Mouse (Mus musculus) kidney, embryonic 16.5 days (tissue): ENCODE data around the gene Eif3l. TPM values are rescaled to one million over a fixed set of nuclear protein-coding genes. Genes with fewer than 3 reads are reported as not detected.

Experiments used
- ATAC-seq: fragments of 200-750 bp; cut with Nextera tagmentation; 2 replicates; pipeline ENCODE4 v1.8.0; 2017; ENCODE audit warnings: moderate TSS enrichment; ENCODE audit not compliant: low FRiP score, low TSS enrichment
- H3K27ac ChIP-seq: fragments of 300-500 bp; sonication (generic); 2 replicates; pipeline ENCODE4 v1.5.1; 2014; ENCODE audit warnings: low read length
- H3K27me3 ChIP-seq: fragments of 300-500 bp; sonication (generic); 2 replicates; pipeline ENCODE4 v1.6.1; 2014; ENCODE audit warnings: low read length, control low read depth, mixed read lengths; ENCODE audit not compliant: insufficient read depth
- H3K36me3 ChIP-seq: fragments of 300-500 bp; sonication (generic); 2 replicates; pipeline ENCODE4 v1.6.1; 2014; ENCODE audit warnings: low read length, control low read depth, mixed read lengths; ENCODE audit not compliant: insufficient read depth
- H3K4me1 ChIP-seq: fragments of 300-500 bp; sonication (generic); 2 replicates; pipeline ENCODE4 v1.6.1; 2014; ENCODE audit warnings: low read length, control low read depth, mixed read lengths; ENCODE audit not compliant: insufficient read depth
- H3K4me2 ChIP-seq: fragments of 300-500 bp; sonication (generic); replicated peaks from 2 replicates; pipeline ENCODE4 v1.6.1; 2014; ENCODE audit warnings: low read depth, low read length
- H3K4me3 ChIP-seq: fragments of 300-500 bp; sonication (generic); 2 replicates; pipeline ENCODE4 v1.5.1; 2014; ENCODE audit warnings: mild to moderate bottlenecking, low read length
- H3K9ac ChIP-seq: fragments of 300-500 bp; sonication (generic); replicated peaks from 2 replicates; pipeline ENCODE4 v1.6.1; 2014; ENCODE audit warnings: low read length
- H3K9me3 ChIP-seq: fragments of 300-500 bp; sonication (generic); 2 replicates; pipeline ENCODE4 v1.6.1; 2016; ENCODE audit warnings: low read length, control low read depth
- WGBS: fragments of 180-500 bp; shearing (Covaris S2); extraction: QIAGEN DNeasy Blood & Tissue Kit; methylation state at CpG from one replicate; pipeline ENCODE4 v1.1.7; 2014; 5-methylcytosine and 5-hydroxymethylcytosine counted together
- polyA plus RNA-seq: library from polyadenylated mRNA; unstranded; fragments of >200 nt; fragmentation: Nextera tagmentation; extraction: Ambion mirVana; gene quantifications from 2 replicates; pipeline ENCODE4 v1.2.1, GENCODE M21; 2015

The Eif3l gene
- polyA plus RNA-seq, 1 experiment from 2014 or later = 254 TPM

DNA sequence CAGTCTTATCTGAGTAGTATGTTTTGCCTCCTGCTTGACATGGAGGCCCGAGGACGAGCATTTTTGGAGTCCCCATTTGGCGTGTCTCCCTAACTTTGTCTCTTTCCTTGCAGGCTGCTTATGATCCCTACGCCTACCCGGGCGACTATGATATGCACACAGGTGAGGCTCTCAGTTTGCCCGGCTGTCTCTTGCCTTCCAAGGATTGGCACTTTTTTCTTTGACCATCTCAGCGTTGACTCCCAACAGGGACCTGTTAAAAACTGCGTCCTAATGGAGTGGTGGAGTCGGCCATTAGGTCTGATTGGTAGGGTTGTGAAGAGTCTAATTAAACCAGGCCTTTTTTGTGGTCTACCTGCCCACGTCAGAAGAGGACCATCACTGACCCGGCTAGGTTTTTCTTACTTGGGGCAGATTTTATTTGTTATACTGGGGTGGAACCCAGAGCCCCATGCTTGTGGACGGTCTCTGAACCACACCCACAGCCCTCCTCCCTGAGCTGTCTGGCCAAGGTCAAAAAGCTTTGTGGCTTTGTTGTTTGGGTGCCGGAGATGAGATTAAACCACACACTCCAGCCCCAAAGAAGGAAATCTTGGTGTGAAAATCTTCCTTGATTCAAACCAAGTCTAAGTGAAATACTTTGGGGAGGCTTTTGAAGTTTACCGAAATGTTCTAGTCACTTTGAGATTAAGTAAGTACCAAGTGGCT is 833 bp downstream of the Eif3l start:
- Histone ChIP-seq H3K9me3 (no peaks in the 10 kb centered on the region), H3K9ac (peak overlapping the region; percentile 87), H3K4me3 (peak overlapping the region; percentile 97), H3K4me2 (peak overlapping the region; percentile 90), H3K4me1 (peaks cover 15% of the 10 kb centered on the region), H3K36me3 (peaks cover 42% of the 10 kb centered on the region), H3K27me3 (no peaks in the 10 kb centered on the region), H3K27ac (0 out of 2 replicates have a peak overlapping the region, but pooled peaks have one; percentile 92)
- WGBS = 35% methylated on average over 15 of the region's 15 CpGs
- ATAC-seq = no peak; the same call in 1 of the 2 replicates

- Histone ChIP-seq H3K36me3 (peaks cover 79% of the 10 kb centered on the region), H3K9me3 (no peaks in the 10 kb centered on the region), H3K27ac (no peak overlapping the region), H3K4me3 (no peak overlapping the region), H3K27me3 (no peaks in the 10 kb centered on the region), H3K4me2 (no peak overlapping the region), H3K4me1 (peaks cover 11% of the 10 kb centered on the region), H3K9ac (no peak overlapping the region)
- no peak for ATAC-seq
- WGBS = 91% methylated on average over 7 of the region's 7 CpGs
Measured at GRCm38 (mm10) chr15:79079567-79079966, 4.6 kb downstream of the Eif3l start.

DNA sequence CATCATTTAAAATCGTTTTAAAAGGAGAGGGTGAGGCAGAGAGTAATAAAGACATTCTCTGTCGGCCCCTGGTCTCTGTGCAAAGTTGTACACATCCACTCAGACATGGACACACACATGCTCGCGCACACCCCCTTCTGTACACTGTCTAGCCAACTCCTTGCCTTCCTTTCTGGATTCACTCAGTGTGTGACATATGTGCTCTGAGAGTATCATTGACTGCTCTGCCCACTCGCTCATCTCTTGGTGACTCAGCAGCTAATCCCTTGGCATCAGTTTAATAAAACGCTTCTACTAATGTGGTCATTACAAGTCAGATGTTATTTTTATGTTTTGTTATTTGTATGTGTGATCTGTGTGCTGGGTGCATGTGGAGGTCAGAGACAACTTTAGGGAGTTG is 17.3 kb downstream of the Eif3l start:
- no peaks in the 10 kb centered on the region for H3K9me3 ChIP-seq
- H3K36me3 ChIP-seq = peaks cover 62% of the 10 kb centered on the region
- H3K27me3 ChIP-seq = no peaks in the 10 kb centered on the region
- no peak overlapping the region for H3K9ac ChIP-seq
- no peak for ATAC-seq
- no peak overlapping the region for H3K4me2 ChIP-seq
- H3K4me3 ChIP-seq = no peak overlapping the region
- peaks cover 12% of the 10 kb centered on the region for H3K4me1 ChIP-seq
- no peak overlapping the region for H3K27ac ChIP-seq
- 83% methylated on average over 6 of the region's 6 CpGs for WGBS

DNA sequence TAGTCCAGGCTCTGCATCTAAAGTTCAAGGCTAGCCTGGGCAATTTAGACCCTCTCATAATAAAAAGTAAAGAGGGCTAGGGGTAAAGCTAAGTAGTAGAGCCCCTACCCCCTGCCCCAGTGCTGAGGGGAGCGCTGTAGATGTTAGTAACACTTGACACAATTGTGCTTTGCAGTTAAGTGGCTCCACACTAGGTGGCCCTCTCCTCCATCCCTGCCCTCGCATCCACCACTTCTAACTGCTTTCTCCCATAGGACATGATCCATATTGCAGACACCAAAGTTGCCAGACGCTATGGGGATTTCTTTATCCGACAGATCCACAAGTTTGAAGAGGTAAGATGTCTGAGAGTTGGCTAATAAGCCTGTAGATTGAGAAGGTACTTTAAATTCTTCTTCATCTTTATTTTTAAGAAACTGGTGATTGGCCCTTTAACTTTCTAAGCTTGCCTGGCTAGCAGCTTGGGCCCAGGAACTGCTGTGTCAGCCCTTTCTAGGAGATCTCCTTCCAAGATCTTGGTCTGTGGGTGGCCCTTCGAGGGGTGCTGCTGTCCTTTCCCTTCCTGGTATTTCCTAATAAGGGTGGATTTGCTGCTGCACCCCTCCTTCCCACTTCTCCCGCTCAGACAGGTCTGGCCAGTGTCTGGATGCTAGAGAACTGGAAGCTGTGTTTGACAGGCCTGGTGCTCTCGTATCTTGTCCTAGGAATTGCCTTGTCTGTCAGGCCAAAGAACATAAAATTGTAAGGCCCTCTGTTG is 18.3 kb downstream of the Eif3l start:
- Histone ChIP-seq H3K4me2 (no peak overlapping the region), H3K9ac (no peak overlapping the region), H3K4me1 (peaks cover 22% of the 10 kb centered on the region), H3K27me3 (no peaks in the 10 kb centered on the region), H3K27ac (no peak overlapping the region), H3K4me3 (no peak overlapping the region), H3K36me3 (peaks cover 53% of the 10 kb centered on the region), H3K9me3 (no peaks in the 10 kb centered on the region)
- WGBS = 62% methylated on average over 7 of the region's 7 CpGs
- no peak for ATAC-seq

DNA sequence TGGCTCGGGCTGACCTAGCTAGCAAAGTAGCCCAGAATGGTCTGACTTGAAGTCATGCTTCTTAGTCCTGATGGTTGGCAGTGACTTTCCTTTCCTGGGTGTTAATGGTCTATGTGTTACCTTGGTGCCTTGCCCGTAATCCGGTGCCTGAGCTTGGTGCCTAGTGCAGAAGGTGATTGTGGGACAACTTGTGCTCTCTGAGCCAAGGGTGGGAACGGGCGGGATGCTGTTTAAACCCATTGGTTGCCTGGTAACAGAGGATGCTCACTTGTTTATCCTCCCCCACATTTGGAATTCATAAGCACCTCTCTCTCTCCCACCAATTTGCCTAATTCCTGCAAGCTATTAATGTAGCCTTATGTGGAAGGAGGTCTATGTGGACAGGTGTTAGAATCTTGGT is 20.5 kb downstream of the Eif3l start:
- H3K9me3 ChIP-seq = no peaks in the 10 kb centered on the region
- H3K4me1 ChIP-seq = peaks cover 27% of the 10 kb centered on the region
- H3K27me3 ChIP-seq = no peaks in the 10 kb centered on the region
- H3K4me2 ChIP-seq = no peak overlapping the region
- H3K27ac ChIP-seq = no peak overlapping the region
- H3K9ac ChIP-seq = no peak overlapping the region
- H3K4me3 ChIP-seq = no peak overlapping the region
- H3K36me3 ChIP-seq = peaks cover 31% of the 10 kb centered on the region
- 91% methylated on average over 5 of the region's 5 CpGs for WGBS
- ATAC-seq = no peak

- no peak overlapping the region for H3K9ac ChIP-seq
- no peak overlapping the region for H3K4me2 ChIP-seq
- no peak for ATAC-seq
- no peak overlapping the region for H3K4me3 ChIP-seq
- WGBS = 47% methylated on average over 3 of the region's 3 CpGs
- H3K27ac ChIP-seq = peak overlapping the region; percentile 85; the same call in 1 of the 2 replicates
- peaks cover 22% of the 10 kb centered on the region for H3K36me3 ChIP-seq
- H3K27me3 ChIP-seq = no peaks in the 10 kb centered on the region
- peaks cover 30% of the 10 kb centered on the region for H3K4me1 ChIP-seq
- H3K9me3 ChIP-seq = no peaks in the 10 kb centered on the region
Measured at GRCm38 (mm10) chr15:79096556-79096955, 21.6 kb downstream of the Eif3l start.

GRCm38 (mm10) chr15:79097135-79097534 is 22.2 kb downstream of the Eif3l start:
- H3K4me3 ChIP-seq = no peak overlapping the region
- peaks cover 30% of the 10 kb centered on the region for H3K4me1 ChIP-seq
- no peak for ATAC-seq
- H3K9ac ChIP-seq = peak overlapping the region; percentile 35; the same call in 1 of the 2 replicates
- H3K4me2 ChIP-seq = peak overlapping the region; percentile 14
- H3K27ac ChIP-seq = peak overlapping the region; percentile 85
- WGBS = 10% methylated on average over 2 of the region's 2 CpGs
- H3K27me3 ChIP-seq = no peaks in the 10 kb centered on the region
- peaks cover 19% of the 10 kb centered on the region for H3K36me3 ChIP-seq
- H3K9me3 ChIP-seq = no peaks in the 10 kb centered on the region

GRCm38 (mm10) chr15:79097611-79098025 is 22.6 kb downstream of the Eif3l start:
- Histone ChIP-seq H3K36me3 (peaks cover 14% of the 10 kb centered on the region), H3K4me3 (no peak overlapping the region), H3K27ac (peak overlapping the region; percentile 85), H3K9ac (peak overlapping the region; percentile 35; the same call in 1 of the 2 replicates), H3K9me3 (no peaks in the 10 kb centered on the region), H3K27me3 (no peaks in the 10 kb centered on the region), H3K4me1 (peaks cover 30% of the 10 kb centered on the region), H3K4me2 (peak overlapping the region; percentile 14)
- WGBS = 28% methylated on average over 6 of the region's 6 CpGs
- ATAC-seq = peak; percentile 72

- Histone ChIP-seq H3K27me3 (no peaks in the 10 kb centered on the region), H3K9ac (peak overlapping the region; percentile 35; the same call in 1 of the 2 replicates), H3K27ac (peak overlapping the region; percentile 85), H3K36me3 (peaks cover 14% of the 10 kb centered on the region), H3K9me3 (no peaks in the 10 kb centered on the region), H3K4me1 (peaks cover 30% of the 10 kb centered on the region), H3K4me2 (no peak overlapping the region), H3K4me3 (no peak overlapping the region)
- ATAC-seq = no peak
- WGBS = 60% methylated on average over 5 of the region's 5 CpGs
Measured at GRCm38 (mm10) chr15:79098220-79098619, 23.2 kb downstream of the Eif3l start.

DNA sequence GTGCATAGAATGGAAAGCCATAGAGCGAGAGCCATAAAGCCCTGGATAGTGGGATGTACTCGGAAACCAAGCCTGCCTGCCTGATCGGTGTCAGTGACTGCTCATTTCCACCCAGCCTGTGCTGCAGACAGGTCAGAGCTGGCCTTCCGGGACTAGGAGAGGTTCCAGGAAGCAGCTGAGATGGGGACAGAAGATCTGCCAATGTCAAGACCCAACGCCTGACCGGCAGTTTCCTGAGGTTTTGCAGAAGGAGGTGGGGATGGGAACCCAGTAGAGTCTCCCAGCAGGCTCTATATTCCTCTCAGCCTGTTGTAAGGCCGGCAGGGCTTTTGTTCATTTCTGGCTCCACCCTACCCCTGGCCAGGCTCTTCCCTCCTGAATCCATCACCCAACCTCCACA is 23.9 kb downstream of the Eif3l start:
- peaks cover 12% of the 10 kb centered on the region for H3K36me3 ChIP-seq
- H3K9ac ChIP-seq = no peak overlapping the region
- WGBS = 38% methylated on average over 7 of the region's 7 CpGs
- no peak overlapping the region for H3K4me2 ChIP-seq
- no peaks in the 10 kb centered on the region for H3K27me3 ChIP-seq
- H3K27ac ChIP-seq = peak overlapping the region; percentile 85
- peak; percentile 62 for ATAC-seq
- H3K9me3 ChIP-seq = no peaks in the 10 kb centered on the region
- peaks cover 30% of the 10 kb centered on the region for H3K4me1 ChIP-seq
- H3K4me3 ChIP-seq = no peak overlapping the region
